Mouse (Mus musculus) NIH3T3 (cell line): Measurements from ENCODE around the gene Srpr.
A peak's percentile ranks its signal among the peaks of the same experiment; 100 is the strongest.

Experiments
- DNase-seq: peaks from one replicate; pipeline ENCODE4 v3.0.0-alpha.2; 2012; ENCODE audit warnings: low read depth

Srpr gene

GRCm38 (mm10) chr9:35262418-35262817 lies 62.4 kb downstream of the Srpr start:
- DNase-seq, result no peak

- DNase-seq, result no peak
These were observed 63.5 kb downstream of the Srpr start for GRCm38 (mm10) chr9:35263431-35263830.

- no peak for DNase-seq
These were observed 64.5 kb downstream of the Srpr start for GRCm38 (mm10) chr9:35264509-35264908.

GRCm38 (mm10) chr9:35267146-35267975 lies 67.4 kb downstream of the Srpr start, which contains the start of the genes Fam118b and Rpusd4:
Gene Fam118b, minus strand, starts transcription at chr9:35267805.
Gene Rpusd4, plus strand, starts transcription at chr9:35267865.
- peak; percentile 94 for DNase-seq

GRCm38 (mm10) chr9:35267976-35268715 lies 68.2 kb downstream of the Srpr start:
- DNase-seq, result no peak

- DNase-seq, result no peak
These were observed 77.9 kb downstream of the Srpr start for GRCm38 (mm10) chr9:35277855-35278365.

- DNase-seq, result no peak
These were observed 78.5 kb downstream of the Srpr start for GRCm38 (mm10) chr9:35278451-35278850.

- peak; percentile 88 for DNase-seq
These were observed 82.3 kb downstream of the Srpr start for GRCm38 (mm10) chr9:35282006-35282850.

GRCm38 (mm10) chr9:35282851-35283200 lies 82.9 kb downstream of the Srpr start:
- no peak for DNase-seq

- DNase-seq, result no peak
These were observed 83.6 kb downstream of the Srpr start for GRCm38 (mm10) chr9:35283415-35284069.

- DNase-seq, result no peak
These were observed 84.4 kb downstream of the Srpr start for GRCm38 (mm10) chr9:35284351-35284750.

GRCm38 (mm10) chr9:35286351-35286750 lies 86.4 kb downstream of the Srpr start:
- no peak for DNase-seq

- DNase-seq, result no peak
These were observed 90.0 kb downstream of the Srpr start for GRCm38 (mm10) chr9:35289992-35290391.

GRCm38 (mm10) chr9:35290417-35290816 lies 90.4 kb downstream of the Srpr start:
- DNase-seq, result no peak

GRCm38 (mm10) chr9:35290916-35291315 lies 90.9 kb downstream of the Srpr start:
- peak; percentile 67 for DNase-seq

GRCm38 (mm10) chr9:35293465-35293864 lies 93.5 kb downstream of the Srpr start:
- peak; percentile 56 for DNase-seq
